Mouse (Mus musculus) urinary bladder, postnatal 36 days (tissue): Measurements from ENCODE around the gene Msi2.

Experiments
- DNase-seq, 2 experiments: peaks; one replicate each; pipeline ENCODE4 v3.0.0; 2022; ENCODE audit warnings: low spot score in 2 of 2, mixed read lengths in 1 of 2

The Msi2 gene

DNA sequence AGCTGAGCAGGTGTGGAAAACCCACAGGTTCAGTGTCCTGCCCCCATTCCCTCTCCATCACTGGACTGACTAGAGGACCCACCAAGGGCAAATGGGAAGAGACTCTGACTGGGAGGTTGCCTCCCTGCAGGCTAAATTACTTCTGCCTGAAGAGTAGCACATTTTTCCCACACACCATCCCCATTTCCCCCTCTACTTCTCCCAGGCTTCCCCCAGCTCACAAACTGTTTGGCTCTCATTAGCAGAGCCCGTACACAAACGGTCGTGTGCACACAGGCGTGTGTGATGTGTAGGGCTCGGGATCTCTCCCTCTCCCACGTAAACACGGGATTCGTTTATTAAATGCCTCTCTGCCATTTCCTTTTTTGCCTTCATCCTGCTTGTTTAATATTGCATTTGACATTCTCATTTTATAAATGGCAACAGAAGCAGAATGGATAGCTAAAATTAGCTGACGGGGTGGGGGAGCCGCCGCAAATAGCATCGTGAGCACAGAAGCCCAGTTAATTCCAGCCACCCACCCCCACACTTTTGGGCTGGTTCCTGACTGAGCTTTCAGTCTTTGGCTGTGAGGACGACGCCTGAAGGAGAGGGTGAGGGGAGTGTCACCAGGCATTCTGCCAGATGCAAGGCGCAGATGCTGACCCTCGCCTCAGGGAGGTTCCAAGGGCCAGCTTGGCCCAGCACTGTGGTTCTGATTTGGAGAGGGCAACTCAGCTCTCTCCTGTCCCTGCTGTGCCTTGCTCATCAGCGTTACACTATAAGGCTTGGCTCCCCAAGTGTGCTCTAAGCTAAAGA lies 313.3 kb downstream of the Msi2 start:
- no peak for DNase-seq

DNA sequence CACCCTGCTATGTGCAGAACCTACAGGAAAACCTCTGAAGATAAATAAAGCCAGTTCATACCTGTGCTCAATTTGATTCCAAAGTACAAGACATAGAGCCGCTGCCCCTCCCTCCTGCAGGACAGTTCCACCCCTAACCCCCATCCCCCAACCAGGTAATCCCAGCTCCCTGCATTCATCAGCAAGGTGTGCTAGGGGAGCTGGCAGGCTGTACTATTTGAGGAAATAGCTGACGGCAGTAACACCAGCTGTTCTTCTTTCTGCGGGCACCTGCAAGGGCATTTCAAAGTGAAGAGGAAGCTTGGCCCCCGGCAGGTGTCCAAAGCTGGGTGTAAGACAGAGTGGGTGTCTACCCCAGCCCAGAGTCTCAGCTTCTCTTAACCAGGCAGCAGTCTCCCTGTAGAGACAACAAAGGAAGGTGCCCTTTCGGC lies 314.1 kb downstream of the Msi2 start:
- DNase-seq: no peak

DNA sequence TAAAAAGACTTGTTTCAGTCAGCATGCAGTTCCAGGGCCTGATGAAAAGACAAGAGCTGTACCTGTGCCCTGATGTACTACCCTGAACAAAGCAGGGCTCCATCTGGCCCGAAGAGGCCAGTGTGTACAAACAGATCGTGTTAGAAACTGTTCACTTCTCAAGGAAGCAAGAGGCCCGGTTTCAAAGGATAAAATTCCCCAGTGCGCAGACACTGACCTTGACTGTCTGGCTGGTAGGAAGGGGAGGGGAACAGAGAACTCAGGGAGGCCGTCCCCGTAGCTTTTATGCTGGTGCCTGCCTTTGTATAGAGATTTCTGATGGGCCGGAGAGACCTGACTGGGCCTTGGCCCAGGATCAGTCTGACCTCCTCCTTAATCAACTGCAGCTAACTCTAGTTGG lies 316.0 kb downstream of the Msi2 start:
- DNase-seq: no peak

DNA sequence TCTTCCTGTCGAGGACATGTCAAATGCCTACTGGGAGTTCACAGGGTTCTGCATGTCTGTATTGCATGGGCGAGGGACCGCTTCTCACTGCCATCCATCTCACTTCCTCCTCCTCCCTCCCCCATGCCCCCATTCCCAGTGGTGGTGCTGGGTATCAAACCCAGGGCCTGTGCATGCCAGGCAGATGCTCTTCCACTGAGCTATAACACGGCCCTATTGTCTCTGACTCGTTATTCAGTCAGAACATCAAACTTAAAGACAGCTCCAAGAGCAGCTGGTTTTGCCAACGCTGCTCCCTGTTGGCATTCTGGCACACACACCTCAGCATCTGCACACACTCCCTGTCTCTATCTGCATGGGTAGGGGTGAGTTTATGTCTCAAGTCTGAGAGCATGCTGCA lies 317.0 kb downstream of the Msi2 start:
- DNase-seq: no peak

DNA sequence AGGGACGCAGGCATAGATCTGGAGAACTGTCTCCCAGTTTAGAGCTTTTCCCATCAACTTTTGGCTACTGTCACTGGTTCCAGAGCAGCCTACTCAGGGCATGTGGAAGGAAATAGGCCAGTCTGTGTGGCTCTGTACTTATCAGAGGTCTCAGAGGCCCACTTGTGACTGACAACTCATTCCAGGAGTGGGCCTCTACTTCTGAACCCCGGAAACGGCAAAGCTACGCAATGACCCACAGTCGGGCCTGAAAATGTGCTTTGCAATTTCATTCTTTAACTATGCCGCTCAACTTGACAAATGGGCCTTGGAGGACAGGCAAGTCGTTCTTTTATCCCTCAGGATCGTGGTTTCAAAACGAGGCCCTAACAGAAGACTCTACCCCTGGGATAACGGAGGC lies 317.4 kb downstream of the Msi2 start:
- DNase-seq: no peak

DNA sequence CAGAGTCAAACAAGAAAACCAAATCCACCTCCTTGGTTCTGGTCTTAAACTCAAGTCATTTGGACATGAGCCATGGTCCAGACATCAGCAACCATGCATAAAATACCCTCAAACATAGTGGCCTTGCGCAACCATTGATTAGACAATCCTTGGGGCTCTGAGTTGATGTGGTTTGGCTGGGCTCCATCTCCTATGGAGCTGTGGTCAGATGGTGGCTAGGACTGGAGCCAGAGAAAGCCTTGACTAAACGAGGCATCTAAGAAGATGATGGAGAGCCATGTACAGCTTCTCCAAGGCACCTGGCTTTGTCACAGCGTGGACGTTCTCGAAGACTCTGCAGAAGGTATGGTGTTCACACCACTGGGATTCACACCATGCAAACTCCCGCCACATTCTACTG lies 318.1 kb downstream of the Msi2 start:
- DNase-seq: no peak

DNA sequence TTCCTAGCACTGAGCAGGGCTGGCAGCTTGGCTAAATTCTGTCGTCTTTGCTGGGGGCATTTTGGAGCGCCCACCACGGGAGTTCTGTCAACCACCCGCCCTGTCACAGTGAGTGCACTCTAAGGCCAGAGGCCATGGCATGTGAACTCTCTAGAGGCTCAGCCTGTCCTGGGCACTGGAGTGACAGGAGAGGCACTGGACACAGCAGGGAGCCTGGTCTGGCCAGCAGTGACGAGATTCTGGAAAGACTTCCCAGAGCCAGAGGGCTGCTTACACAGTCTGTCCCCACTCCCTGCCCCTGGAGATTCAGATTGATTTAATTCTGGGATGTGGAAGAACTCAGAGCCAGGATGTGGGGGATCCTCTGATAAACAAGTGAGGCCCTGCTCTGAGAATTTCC lies 318.9 kb downstream of the Msi2 start:
- no peak for DNase-seq

DNA sequence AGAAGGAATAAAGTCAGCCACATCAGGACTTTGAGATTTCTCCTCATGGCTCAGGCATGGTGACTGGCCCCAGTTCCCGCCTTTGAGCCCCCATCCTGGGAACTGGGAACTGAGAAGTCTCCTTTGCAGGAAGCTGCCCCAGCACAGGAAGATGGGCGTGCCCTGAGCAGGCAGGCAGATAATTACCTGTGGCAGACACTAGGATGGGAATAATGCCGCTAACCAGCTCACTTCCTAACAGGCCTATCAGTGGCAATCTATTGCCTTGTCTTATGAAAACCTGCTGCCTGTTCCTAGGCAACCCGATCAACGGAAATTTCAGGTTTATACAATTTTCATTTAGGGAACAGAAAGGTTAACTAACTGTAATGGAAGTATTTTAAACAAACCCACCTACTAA lies 319.3 kb downstream of the Msi2 start:
- DNase-seq: no peak

DNA sequence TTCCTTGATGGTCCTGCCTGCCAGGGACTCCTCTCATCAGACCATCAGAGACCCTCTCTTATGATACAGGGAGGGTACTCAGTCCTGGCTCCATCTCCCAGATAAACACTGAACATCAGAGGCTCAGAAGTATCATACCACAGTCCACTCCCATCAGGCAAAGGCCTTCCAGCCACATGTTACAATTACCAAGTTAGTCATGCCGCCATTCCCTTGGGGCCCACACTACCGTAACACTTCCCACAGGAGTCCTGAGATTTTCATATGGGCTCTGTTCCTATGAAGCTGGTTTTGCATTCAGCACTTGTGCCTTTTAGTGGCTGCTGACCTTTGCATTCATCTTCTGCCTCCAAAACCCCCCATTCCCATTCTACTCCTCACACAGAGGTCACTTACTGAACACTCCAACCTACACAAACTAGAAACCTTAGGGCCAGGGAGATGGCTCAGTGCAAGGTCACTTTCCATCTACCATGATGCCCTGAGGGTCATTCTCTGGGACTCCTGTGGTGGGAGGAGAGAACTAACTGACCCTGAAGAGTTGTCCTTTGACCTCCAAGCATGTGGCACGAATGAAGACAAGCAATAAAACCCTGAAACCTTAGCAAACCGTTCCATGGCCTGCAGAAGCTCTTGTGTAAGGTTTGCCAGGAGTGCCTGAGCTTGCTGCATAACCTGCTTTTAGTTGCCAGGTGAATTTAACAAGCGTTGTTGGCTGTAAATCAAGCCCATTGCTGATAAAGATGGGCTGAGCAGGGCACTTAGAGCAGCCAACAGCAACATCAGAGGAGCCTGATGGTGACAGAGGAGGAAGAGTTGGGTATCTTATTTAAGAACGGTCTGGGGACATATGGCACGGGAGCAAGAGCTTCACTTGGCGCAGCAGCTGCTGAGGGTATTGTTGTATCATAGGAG lies 323.0 kb downstream of the Msi2 start:
- DNase-seq: no peak

DNA sequence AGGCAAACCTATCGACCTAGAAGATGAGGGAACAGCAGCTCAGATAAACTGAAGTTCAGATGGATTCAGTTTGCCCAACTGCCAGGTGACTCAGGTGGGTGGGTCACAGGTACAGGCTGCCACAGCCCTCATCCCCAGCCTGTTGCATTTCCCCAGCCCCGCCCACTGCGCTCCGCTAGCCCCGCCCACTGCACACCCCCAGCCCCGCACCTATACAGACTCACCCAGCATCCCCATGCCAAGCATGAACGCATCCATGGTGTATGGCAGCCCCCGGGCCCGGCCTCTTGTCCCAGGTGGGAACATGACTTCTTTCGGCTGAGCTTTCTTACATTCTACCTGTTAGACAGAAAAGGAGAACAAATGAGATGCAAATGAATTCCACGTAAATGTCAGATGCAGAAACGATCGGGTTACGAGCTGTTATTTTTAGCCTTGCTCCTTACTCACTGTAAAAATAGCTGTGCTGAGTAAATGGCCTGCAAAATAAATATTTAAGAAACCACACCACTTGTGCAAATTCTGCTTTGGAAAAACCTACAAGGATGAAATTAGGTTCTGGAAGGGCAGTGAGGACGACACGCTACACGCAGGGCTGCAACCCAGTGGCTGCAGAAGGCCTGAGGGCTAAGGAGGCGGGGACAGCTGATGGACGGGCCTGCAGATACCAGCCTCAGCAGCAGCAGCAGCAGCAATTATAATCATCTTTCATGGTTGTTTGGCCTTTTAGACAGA lies 323.8 kb downstream of the Msi2 start:
- no peak for DNase-seq

DNA sequence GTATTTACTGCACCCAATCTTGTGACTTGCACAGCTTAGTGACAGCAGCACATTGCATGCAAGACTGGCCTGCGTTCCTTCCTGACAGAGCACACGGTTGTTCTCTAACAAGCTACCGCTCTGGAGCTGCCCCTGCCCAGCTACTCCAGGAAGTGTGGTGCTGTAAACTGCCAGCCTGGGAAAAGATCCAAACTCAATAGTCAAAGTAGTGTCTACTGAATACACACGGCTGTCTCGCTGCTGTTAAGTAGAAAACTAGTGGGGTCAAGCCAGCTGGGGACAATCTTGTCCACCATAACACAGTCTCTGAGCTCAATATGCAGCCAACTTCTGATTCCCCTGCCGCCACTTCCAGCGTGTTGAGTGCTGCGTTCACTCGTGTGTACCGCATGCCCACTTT lies 325.6 kb downstream of the Msi2 start:
- DNase-seq: no peak

DNA sequence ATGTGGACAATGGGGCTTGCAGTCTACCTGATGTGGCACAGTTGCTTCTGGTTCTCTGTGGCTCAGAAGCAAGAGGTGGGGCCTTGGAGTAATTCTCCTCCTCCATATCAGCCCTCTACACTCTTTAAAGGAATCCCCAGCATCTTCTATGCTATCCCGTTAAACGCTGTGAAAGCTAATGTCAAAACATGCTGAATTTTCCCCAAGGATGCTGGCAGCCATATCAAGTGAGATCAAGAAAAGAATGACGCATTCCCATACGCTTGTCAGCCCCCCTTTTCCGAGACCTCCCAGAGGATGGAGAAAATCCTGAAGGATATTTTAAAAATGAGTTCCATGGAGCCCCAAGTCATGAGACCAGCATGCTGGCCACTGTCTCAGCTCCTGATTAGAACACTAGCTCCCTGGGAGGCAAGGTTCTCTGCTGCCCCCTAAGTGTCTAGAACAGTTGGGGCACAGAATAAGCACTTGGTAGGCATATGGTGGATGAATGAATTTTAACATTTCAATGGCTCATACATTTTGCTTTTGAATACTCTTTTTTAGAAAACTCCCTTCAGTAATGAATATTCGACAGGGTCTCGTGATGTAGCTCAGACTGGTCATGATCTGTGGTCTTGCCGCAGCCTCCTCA lies 327.0 kb downstream of the Msi2 start:
- no peak for DNase-seq

DNA sequence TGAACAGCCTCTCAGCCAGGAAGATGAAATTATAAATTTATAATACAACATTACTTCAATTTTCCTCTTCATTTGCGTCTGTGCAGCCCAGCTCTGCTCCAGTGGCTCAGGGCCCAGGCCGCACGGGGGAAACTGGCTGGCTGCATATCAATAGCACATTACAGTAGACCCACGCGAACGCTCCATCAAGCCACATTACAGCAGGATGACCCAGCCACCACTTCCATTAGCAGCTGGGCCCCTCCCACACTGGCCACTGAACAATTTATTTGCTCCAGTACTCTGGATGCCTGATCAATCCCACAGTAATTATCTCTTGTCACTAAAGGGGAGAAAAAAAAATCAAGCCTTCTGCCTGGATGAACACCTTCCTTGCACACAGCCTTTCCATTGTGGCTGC lies 328.8 kb downstream of the Msi2 start:
- no peak for DNase-seq

DNA sequence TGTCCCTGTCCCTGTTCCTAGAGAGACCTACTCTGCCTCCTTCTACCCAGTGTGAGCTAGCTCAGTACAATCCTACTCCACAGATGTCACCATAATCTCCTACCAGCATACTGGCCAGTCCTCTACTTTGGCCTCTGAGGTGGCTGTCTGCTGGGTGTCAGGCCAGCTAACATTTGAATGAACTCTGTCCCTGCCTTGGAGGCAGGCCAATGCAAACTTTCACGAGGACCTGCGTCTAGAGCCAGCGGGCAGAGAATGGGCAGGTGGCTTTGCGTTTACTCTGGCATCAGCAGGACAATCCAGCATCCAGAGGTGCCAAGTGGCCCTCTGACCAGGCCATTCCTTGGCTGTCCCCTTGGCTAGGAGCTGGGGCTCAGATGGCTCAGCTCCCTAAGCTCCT lies 331.4 kb downstream of the Msi2 start:
- peak in 1 of 2 experiments; percentile 16 for DNase-seq

DNA sequence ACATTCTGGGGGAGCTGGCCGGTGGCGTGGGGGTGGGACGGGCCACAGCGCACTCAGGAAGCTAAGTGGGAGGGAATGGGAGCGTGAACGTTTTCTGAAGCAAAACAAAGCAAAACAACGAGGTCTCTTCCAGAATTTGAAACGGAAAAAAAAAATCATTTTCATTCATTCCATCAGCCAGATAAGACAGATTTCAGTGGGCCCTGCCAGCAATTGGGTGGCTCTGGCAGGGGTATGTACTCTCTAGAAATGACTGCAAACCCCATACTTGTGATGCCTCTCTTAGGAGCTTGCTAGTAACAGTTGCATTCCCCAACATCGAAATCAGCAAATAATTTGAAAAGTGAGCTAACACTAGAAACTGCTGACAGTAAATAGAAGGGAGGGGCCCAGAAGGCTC lies 335.9 kb downstream of the Msi2 start:
- DNase-seq: no peak

DNA sequence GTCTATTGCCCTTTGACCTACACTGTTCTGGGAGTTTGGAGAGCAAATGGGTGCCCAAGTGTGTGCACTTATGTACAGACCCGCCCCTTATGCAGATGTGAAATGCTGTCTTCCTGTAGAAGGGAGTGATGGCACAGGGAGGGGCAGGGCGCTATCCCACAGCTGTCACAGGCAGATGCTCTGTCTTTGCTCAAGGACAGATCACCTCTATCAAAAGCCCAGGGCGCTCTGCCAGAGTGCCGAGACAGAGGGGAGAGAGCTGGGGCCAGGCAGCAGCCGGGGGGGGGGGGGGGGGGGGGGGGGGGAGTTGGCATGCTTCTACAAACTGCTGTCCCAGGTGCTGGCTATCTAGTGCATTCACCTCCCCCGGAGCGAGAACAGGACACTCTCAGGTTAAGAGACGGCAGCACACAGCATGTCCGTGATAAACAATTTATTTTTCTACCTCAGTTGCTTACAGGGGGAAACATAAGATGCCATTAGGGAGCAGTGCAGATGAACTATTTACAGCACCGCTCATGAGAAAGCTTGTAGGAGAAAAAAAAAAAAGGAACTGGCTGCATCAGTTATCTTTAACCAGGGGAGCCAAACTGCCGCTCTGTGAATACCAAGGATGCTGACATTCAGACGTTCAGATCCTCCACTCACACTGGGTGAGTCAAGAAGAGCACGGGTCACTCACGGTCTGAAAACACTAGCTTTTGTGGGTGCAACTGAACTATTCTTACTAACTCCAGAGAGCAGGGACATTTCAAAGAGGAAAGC lies 337.0 kb downstream of the Msi2 start:
- DNase-seq: no peak

DNA sequence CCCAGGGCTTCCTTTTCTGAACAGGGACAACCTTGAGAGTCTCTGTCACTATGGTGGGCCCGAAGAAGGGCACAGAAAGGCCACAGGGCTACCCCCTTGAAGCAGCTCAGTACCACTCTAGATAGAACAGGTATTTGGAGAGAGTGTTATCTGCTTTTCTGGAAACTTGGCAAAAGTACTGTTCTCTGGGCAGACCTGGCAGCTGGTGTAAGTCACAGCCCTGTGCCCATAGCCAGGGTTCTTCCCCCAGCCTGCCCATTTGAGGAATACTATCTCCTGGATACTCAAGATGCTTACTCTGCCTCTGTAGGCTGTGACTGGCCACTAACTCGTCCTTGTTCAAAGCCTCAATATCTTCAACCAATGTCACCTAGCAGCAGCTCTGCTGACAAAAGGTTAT lies 338.7 kb downstream of the Msi2 start:
- DNase-seq: no peak

DNA sequence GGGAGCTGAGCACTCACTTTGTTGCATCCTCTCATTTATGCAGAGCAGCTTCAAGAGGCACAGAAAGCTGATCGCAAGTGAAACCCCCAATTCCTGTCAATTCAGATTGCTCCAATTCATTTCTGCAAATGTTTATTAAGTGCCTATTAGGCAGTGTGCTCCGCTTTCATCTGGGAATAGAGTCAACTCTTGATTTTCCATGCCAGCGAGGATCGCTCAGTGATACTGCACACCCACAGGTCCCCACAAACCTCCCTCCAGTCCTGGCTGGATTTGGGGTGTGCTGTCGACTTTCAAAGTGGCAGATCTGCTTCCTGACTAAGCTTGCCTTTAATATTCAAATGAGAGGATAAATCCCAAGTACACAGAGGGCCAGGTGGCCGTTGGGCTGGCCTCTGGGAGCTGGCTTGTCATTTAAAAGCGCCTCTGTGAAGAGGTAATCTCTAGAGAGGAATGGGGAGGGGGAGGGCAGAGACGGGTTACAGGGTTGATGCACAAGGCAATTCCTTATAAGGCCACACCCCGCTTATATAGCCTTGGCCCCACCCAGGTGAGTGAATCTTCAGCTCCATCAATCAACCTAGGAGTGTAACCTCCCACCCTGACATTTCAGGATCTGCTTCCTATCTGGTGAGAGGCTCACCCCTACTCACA lies 339.5 kb downstream of the Msi2 start:
- DNase-seq: no peak

DNA sequence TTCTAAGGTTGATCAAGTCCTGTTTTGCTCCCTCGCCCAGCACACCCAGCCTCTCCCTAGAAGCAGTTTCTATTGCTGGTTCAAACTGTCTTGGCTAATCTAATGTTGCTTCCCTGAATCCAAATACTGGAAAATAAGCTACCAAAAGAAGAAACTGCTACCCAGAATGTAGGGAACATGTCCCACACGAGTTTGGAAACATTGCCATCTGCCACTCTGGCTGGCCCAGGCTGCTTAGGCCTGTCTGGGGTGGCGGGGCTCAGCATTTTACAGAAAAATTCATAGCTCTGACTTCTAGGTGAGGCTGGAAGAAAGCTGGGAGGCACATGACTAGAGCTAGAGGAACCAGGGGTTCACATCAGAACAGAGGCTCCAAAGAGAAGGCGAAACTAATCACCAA lies 345.7 kb downstream of the Msi2 start:
- no peak for DNase-seq

DNA sequence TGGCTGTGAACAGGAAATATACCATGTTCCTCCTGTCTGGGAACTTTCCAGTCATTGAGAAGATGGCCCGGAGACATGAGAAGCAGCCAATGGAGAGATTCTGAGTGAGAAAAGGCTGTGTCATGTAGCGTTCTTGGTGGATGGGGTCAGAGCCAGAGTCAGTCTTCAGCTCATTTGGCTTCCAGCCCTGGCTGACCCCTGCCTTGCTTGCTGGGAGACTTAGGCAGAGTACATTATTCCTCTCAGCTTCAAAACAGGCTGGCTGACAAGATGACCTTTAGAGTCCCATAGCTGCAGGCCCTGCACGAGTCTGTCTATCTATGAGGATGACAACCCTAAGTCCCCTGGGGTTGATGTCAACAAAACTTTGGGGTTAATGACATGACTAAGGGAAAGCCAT lies 348.4 kb downstream of the Msi2 start:
- no peak for DNase-seq

DNA sequence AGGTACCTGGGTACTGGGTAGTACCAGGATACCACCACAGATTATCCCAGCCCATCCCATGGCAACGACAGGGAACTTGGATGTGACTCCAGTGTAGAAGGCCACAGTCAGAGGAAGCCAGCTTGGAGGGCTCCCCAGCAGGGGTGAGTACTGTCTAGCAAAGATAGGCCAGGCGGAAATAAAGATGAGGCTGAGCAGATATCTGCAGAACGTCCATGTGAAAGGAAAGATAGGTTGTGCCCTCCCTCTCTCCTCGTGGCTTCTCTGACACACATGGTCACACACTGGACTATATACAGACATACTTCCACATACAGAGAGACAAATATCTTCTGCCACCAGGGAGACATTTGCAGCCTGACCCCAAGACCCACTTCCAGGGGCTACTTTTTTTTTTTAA lies 350.8 kb downstream of the Msi2 start:
- DNase-seq: no peak
